Mouse (Mus musculus): ENCODE data around the gene Prox2. TPM values are rescaled to one million over a fixed set of nuclear protein-coding genes. Genes with fewer than 3 reads are reported as not detected.

Prox2 gene
- polyA plus RNA-seq, 1 experiment, result 2.6 TPM

DNA sequence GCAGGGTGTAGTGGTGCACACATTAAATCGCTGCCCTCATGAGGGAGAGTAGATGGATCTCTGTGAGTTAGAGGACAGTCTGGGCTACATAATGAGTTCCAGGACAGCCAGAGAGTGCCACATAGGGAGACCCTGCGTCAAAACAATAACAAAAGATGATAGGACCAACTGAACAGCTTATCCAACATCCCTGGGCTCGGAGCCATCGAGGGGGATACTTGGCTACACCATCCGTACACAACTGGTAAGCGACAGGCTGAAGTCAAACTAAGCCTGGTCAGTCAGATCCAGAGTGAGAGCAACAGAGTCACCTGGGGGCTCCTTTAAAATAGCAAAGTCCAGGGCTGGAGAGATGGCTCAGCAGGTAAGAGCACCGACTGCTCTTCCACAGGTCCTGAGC is 14.7 kb downstream of the Prox2 start:
- TF ChIP-seq CTCF (IDR thresholded peaks at IDR 0.05; ENCODE audit: borderline replicate concordance, control insufficient read depth, extremely low read depth, insufficient read depth, low read length, poor library complexity), result no peak
- no peak for TF ChIP-seq POLR2A (IDR thresholded peaks at IDR 0.05; ENCODE audit: control insufficient read depth, extremely low read depth, insufficient read depth, low read length, poor library complexity)
- Histone ChIP-seq H3K4me3 (ENCODE audit: control insufficient read depth, insufficient read depth, low read length) (no peak overlapping the region), H3K27ac (ENCODE audit: control insufficient read depth, insufficient read depth, low read length) (no peak overlapping the region), H3K36me3 (ENCODE audit: control insufficient read depth, insufficient read depth, low read length) (no peaks in the 10 kb centered on the region), H3K4me1 (replicated peaks; ENCODE audit: control insufficient read depth, insufficient read depth, low read length) (no peaks in the 10 kb centered on the region; the same call in 1 of the 2 replicates), H3K27me3 (ENCODE audit: control insufficient read depth, insufficient read depth, low read length) (no peaks in the 10 kb centered on the region)
- no peak for DNase-seq
- WGBS, result 93% methylated on average over 7 of the region's 7 CpGs

DNA sequence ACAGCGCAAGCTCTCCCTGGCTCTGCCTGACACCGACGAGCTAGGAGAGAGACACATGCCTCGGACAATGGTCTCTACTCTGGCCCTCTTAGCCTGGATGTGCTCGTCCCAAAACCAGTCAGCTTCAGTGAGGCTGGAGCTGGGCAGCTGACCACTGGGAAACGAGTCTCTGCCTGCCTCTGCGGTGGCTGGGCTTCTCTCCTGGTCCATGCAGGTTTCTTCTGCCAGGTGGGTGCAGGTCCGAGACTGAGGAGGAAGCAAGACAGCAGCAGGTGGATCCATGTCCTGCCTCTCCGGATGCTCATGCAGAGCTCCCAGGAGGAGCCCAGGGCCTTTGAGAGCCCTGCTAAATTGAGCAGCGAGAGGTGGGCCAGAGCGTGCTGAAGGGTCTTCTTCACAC is 15.4 kb downstream of the Prox2 start:
- TF ChIP-seq CTCF (IDR thresholded peaks at IDR 0.05; ENCODE audit: borderline replicate concordance, control insufficient read depth, extremely low read depth, insufficient read depth, low read length, poor library complexity) (no peak), POLR2A (IDR thresholded peaks at IDR 0.05; ENCODE audit: control insufficient read depth, extremely low read depth, insufficient read depth, low read length, poor library complexity) (no peak)

DNA sequence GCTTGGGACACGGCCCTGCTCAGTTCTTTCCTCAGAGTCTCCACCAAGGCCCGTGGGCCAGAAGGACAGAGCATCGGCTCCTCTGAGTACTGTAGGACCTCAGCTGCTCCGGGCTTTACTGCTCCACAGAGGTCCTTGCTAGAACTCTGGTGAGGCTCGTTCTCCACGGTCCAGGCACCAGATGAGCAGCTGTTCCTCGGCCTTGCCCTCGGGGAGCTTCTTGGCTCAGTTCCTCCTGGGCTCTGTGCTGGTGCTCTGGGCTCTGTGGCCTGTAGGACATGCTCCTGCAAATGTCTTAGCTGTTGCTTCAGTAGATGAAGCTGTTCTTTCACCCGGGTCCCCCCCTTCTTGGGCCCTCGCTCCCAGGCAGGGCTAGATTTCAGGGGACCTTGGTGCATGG is 15.9 kb downstream of the Prox2 start:
- no peak overlapping the region for H3K4me3 ChIP-seq (ENCODE audit: control insufficient read depth, insufficient read depth, low read length)
- no peak for TF ChIP-seq CTCF (IDR thresholded peaks at IDR 0.05; ENCODE audit: borderline replicate concordance, control insufficient read depth, extremely low read depth, insufficient read depth, low read length, poor library complexity)
- no peak for TF ChIP-seq POLR2A (IDR thresholded peaks at IDR 0.05; ENCODE audit: control insufficient read depth, extremely low read depth, insufficient read depth, low read length, poor library complexity)
- H3K27me3 ChIP-seq (ENCODE audit: control insufficient read depth, insufficient read depth, low read length), result no peaks in the 10 kb centered on the region
- H3K4me1 ChIP-seq (replicated peaks; ENCODE audit: control insufficient read depth, insufficient read depth, low read length), result no peaks in the 10 kb centered on the region; the same call in 1 of the 2 replicates
- DNase-seq, result no peak
- H3K36me3 ChIP-seq (ENCODE audit: control insufficient read depth, insufficient read depth, low read length), result no peaks in the 10 kb centered on the region
- WGBS, result 96% methylated on average over 10 of the region's 10 CpGs
- H3K27ac ChIP-seq (ENCODE audit: control insufficient read depth, insufficient read depth, low read length), result no peak overlapping the region

More for the DNA sequence above, 15.4 kb downstream of the Prox2 start:
- Histone ChIP-seq H3K4me1 (replicated peaks; ENCODE audit: control insufficient read depth, insufficient read depth, low read length) (no peaks in the 10 kb centered on the region; the same call in 1 of the 2 replicates), H3K4me3 (ENCODE audit: control insufficient read depth, insufficient read depth, low read length) (no peak overlapping the region), H3K36me3 (ENCODE audit: control insufficient read depth, insufficient read depth, low read length) (no peaks in the 10 kb centered on the region), H3K27ac (ENCODE audit: control insufficient read depth, insufficient read depth, low read length) (no peak overlapping the region), H3K27me3 (ENCODE audit: control insufficient read depth, insufficient read depth, low read length) (no peaks in the 10 kb centered on the region)
- WGBS, result 92% methylated on average over 11 of the region's 11 CpGs
- DNase-seq, result no peak

DNA sequence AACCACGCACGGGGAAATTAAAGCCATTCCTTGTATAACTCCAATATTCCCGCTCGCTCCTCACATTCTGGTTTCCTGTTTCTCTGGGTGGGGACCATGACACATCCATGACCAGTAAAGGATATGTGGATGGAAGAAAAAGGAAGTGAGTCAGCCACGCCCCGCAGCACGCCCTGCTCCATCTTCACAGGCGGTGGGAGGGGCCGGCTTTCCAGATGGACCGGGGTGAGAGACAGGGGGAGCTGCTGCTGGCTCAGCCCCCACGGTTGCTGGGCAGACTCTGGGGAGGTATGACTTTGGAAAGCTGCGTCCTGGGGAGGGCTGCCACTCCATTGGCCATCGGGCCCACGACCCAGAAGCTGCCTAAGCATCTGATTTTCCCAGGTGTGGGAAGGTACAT is 16.5 kb downstream of the Prox2 start:
- 54% methylated on average over 14 of the region's 14 CpGs for WGBS
- Histone ChIP-seq H3K4me3 (ENCODE audit: control insufficient read depth, insufficient read depth, low read length) (no peak overlapping the region), H3K27ac (ENCODE audit: control insufficient read depth, insufficient read depth, low read length) (no peak overlapping the region), H3K27me3 (ENCODE audit: control insufficient read depth, insufficient read depth, low read length) (no peaks in the 10 kb centered on the region), H3K36me3 (ENCODE audit: control insufficient read depth, insufficient read depth, low read length) (no peaks in the 10 kb centered on the region), H3K4me1 (replicated peaks; ENCODE audit: control insufficient read depth, insufficient read depth, low read length) (no peaks in the 10 kb centered on the region; the same call in 1 of the 2 replicates)
- no peak for TF ChIP-seq CTCF (IDR thresholded peaks at IDR 0.05; ENCODE audit: borderline replicate concordance, control insufficient read depth, extremely low read depth, insufficient read depth, low read length, poor library complexity)
- no peak for TF ChIP-seq POLR2A (IDR thresholded peaks at IDR 0.05; ENCODE audit: control insufficient read depth, extremely low read depth, insufficient read depth, low read length, poor library complexity)
- no peak for DNase-seq

DNA sequence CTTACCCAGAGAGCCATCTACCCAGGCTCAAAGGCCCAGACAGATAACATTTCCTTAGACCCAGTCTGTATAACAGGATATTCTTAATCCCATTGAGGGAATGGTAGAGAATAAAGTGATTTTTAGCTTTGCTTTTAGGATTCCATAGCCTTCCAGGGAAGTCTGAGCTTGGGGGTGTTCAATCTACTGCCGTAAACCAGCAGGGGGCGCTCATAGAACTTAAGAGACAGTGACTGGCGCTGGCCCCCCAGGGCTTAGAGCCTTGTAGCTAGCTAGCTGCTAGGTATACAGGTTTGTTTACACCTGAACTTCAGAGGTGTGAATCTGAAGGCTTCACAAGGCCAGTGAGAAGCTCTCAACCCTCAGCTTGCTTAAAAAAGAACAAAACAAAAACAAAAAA is 18.3 kb downstream of the Prox2 start:
- Histone ChIP-seq H3K27me3 (ENCODE audit: control insufficient read depth, insufficient read depth, low read length) (no peaks in the 10 kb centered on the region), H3K4me1 (replicated peaks; ENCODE audit: control insufficient read depth, insufficient read depth, low read length) (no peaks in the 10 kb centered on the region; the same call in 1 of the 2 replicates), H3K4me3 (ENCODE audit: control insufficient read depth, insufficient read depth, low read length) (no peak overlapping the region), H3K36me3 (ENCODE audit: control insufficient read depth, insufficient read depth, low read length) (peaks cover 7% of the 10 kb centered on the region; the same call in 1 of the 2 replicates), H3K27ac (ENCODE audit: control insufficient read depth, insufficient read depth, low read length) (no peak overlapping the region)
- peak; percentile 39; the same call in 1 of the 2 replicates for TF ChIP-seq CTCF (IDR thresholded peaks at IDR 0.05; ENCODE audit: borderline replicate concordance, control insufficient read depth, extremely low read depth, insufficient read depth, low read length, poor library complexity)
- TF ChIP-seq POLR2A (IDR thresholded peaks at IDR 0.05; ENCODE audit: control insufficient read depth, extremely low read depth, insufficient read depth, low read length, poor library complexity), result no peak
- DNase-seq, result peak; percentile 81
- 2% methylated on average over 3 of the region's 3 CpGs for WGBS

DNA sequence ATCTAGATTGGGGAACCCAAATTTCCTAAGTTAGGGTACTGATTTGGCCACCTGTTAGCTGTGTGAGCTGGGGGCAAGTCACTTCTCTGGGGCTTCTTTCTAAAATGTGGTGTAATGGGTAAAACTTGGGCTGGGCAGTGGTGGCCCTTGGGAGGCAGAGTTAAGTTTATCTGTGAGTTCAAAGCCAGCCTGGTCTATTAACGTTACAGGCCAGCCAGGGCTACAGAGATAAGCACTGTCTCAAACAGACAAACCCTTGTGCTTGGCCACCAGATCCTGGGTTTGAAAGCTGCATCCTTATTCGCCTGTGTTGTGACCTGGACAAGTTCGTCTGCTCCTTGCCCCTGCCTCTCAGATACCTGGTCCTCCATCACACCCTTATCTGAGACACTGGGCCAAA is 19.4 kb downstream of the Prox2 start:
- Histone ChIP-seq H3K4me1 (replicated peaks; ENCODE audit: control insufficient read depth, insufficient read depth, low read length) (no peaks in the 10 kb centered on the region), H3K36me3 (ENCODE audit: control insufficient read depth, insufficient read depth, low read length) (peaks cover 7% of the 10 kb centered on the region; the same call in 1 of the 2 replicates), H3K27me3 (ENCODE audit: control insufficient read depth, insufficient read depth, low read length) (no peaks in the 10 kb centered on the region), H3K27ac (ENCODE audit: control insufficient read depth, insufficient read depth, low read length) (no peak overlapping the region), H3K4me3 (ENCODE audit: control insufficient read depth, insufficient read depth, low read length) (no peak overlapping the region)
- 95% methylated on average over 3 of the region's 3 CpGs for WGBS
- TF ChIP-seq POLR2A (IDR thresholded peaks at IDR 0.05; ENCODE audit: control insufficient read depth, extremely low read depth, insufficient read depth, low read length, poor library complexity) (no peak), CTCF (IDR thresholded peaks at IDR 0.05; ENCODE audit: borderline replicate concordance, control insufficient read depth, extremely low read depth, insufficient read depth, low read length, poor library complexity) (no peak)
- no peak for DNase-seq

DNA sequence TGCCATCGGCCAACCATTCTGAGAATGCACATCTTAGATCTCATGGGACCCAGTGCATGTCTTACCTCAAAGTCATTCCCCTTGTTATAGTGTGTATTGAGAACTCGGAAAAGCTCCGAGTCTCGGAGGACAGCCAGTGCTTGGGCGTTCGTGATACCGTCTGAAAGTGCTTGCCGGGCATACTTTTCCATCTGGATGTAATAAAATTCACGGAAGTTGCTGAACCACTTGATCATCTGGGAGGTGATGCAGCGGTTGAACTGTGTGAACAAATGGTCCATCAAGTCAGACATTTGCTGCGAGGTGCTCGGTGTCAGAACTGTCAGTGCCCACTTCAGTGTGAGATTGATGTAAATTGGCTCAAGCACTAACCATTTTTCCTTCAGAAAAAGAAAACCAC is 22.7 kb downstream of the Prox2 start:
- WGBS, result 97% methylated on average over 12 of the region's 12 CpGs
- Histone ChIP-seq H3K36me3 (ENCODE audit: control insufficient read depth, insufficient read depth, low read length) (peaks cover 7% of the 10 kb centered on the region; the same call in 1 of the 2 replicates), H3K27me3 (ENCODE audit: control insufficient read depth, insufficient read depth, low read length) (no peaks in the 10 kb centered on the region), H3K4me1 (replicated peaks; ENCODE audit: control insufficient read depth, insufficient read depth, low read length) (no peaks in the 10 kb centered on the region), H3K4me3 (ENCODE audit: control insufficient read depth, insufficient read depth, low read length) (no peak overlapping the region), H3K27ac (ENCODE audit: control insufficient read depth, insufficient read depth, low read length) (no peak overlapping the region)
- no peak for DNase-seq
- no peak for TF ChIP-seq CTCF (IDR thresholded peaks at IDR 0.05; ENCODE audit: borderline replicate concordance, control insufficient read depth, extremely low read depth, insufficient read depth, low read length, poor library complexity)
